Mouse (Mus musculus) G1E-ER4 (cell line): ENCODE measurements around the gene Tial1. TPM values are rescaled to one million over a fixed set of nuclear protein-coding genes. Genes with fewer than 3 reads are reported as not detected.

Experiments used
- GATA1 ChIP-seq: IDR thresholded peaks from one replicate; pipeline ENCODE4 v1.8.0; 2012; ENCODE audit warnings: low read length, inconsistent platforms
- polyA plus RNA-seq: library from polyadenylated mRNA; stranded (reverse); fragments of >175 nt; gene quantifications from 2 replicates; pipeline ENCODE4 v1.2.3, GENCODE M21; 2012

Tial1 gene
- polyA plus RNA-seq: 63.0 and 80.8 TPM in 2 replicates

GRCm38 (mm10) chr7:128461285-128462215, at the start of gene Tial1:
TSS of gene Tial1 (minus strand) at chr7:128461717.
- no peak for TF ChIP-seq GATA1

GRCm38 (mm10) chr7:128504091-128504490, 42.6 kb upstream of the Tial1 start:
- TF ChIP-seq GATA1: no peak

GRCm38 (mm10) chr7:128499801-128500200, 38.3 kb upstream of the Tial1 start:
- no peak for TF ChIP-seq GATA1

DNA sequence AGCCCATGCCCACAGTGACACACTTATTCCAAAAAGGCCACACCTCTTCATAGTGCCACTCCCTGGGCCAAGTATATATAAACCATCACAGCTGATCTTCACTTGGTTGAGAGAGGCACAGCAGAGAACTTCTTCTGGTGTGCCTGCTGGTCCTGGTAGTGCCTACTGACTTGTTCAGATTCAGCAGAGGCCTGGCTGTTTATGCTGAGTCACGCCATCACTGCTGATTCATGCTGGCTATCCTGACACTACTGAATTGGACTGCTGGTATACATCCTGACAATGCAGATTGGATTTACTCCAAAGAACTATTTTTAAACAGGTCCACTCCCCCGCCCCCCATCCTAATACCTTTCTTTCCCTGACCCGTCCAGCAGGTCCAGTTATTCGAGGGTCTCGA, 33.0 kb upstream of the Tial1 start:
- no peak for TF ChIP-seq GATA1

GRCm38 (mm10) chr7:128488986-128489385, 27.5 kb upstream of the Tial1 start:
- no peak for TF ChIP-seq GATA1

DNA sequence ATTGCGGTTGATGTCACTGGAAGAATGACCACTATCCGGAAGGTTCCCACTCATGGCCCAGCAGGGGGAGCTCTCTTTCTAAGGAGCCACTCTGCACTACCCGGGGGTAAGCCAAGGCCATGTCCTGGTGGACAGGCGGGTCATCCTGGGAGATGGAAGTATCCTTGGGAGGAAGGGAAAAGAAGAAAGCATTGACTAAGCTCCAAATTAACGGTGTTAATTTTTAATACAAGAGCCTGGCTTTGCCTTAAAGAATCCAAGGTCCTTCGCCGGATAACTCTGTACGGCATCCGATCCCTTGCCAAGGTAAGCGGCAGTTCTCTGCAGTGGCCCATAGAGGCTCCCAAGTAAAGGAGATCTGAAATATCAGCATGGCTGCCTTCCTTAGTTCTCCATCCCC, 12.8 kb upstream of the Tial1 start:
- TF ChIP-seq GATA1: no peak

DNA sequence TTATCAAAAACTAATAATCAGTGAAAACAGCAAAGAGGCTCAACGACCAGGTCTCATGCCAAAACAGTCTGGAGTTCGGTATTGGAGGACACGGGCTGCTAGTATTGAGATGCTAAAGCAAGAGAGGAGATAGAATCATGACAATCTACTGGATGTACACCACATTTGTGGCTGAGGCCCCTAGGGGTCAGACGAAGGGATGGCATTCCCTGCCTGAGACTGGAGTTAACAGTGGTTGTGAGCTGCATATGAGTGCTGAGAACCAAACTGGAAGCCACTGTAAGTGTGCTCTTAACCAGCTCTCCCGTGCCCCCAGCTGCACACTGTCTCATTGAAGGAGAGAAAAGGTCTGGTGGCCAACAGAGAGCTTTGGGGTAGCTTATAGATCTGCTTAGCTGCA, 889 bp upstream of the Tial1 start:
- TF ChIP-seq GATA1: no peak

GRCm38 (mm10) chr7:128460865-128461228, 670 bp downstream of the Tial1 start:
- no peak for TF ChIP-seq GATA1

GRCm38 (mm10) chr7:128460131-128460864, 1.2 kb downstream of the Tial1 start:
- no peak for TF ChIP-seq GATA1

DNA sequence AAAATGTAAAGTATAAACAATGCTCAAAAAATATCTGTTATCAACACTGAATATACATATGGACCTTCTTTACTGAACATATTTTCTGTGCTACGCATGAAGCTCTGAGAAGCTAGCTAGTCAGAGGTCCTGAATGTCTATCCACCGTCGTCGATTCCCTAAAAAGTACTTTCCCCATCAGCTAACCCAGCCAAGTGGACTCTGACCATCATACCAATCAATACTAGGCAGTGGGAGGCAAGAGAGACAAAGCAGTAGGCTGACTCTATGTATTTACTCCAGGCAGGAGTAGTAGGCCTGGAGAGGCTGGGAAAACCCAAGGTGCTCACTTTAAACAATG, 1.8 kb downstream of the Tial1 start:
- no peak for TF ChIP-seq GATA1

- TF ChIP-seq GATA1: no peak
Observed at GRCm38 (mm10) chr7:128458011-128458410, 3.5 kb downstream of the Tial1 start.

DNA sequence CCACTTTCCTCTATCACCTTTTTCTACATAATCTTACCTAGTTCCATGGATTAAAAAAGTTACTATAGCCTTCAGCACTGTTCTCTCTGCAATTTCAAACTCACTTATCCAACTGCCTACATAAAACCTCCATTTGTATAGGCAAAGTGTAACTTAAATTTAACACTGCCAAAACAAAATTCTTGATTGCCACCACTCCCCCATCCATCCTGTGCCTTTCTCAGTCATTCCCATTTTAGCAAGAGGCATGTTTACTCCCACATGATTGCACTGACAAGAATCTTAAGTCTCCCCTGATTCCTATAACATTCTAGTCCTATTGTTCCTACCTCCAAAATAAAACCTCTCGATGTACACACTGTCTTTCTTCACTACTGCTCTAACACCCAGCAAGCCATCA, 8.8 kb downstream of the Tial1 start:
- no peak for TF ChIP-seq GATA1

DNA sequence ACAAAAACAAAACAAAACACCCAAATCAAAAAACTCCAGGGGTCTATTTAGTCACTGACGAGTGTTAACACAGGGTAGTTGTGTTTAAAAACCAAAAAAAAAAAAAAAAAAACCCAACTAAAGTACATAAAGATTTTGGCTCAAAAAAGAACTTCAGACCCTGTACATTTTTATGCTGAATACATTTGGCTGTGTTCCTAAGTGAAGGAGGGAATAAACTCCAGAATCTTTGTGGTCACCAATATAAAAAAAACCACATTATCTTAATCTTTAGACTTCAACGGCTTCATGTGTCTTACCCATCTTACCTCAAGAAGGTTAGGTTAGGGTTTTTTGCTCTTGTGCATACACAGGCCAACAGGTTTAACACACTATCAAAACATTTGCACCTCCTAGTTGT, 20.9 kb downstream of the Tial1 start:
- no peak for TF ChIP-seq GATA1

DNA sequence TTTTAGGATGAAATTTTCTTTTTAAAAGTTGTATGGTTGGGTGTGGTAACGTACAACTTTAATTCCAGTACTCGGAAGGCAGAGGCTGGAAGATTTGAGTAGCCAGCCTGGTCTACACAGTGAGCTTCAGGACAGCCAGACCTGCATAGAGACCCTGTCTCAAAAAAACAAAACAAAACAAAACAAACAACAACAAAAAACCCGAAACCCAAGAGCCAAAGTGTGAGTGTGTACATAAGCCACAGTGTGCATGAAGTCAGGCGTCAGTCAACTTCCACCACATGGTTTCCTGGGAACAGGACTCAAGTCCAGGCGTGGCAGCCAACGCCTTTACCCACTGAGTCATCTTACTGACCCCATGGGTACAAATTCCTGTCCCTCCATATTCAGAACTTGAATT, 22.3 kb downstream of the Tial1 start:
- TF ChIP-seq GATA1: no peak

DNA sequence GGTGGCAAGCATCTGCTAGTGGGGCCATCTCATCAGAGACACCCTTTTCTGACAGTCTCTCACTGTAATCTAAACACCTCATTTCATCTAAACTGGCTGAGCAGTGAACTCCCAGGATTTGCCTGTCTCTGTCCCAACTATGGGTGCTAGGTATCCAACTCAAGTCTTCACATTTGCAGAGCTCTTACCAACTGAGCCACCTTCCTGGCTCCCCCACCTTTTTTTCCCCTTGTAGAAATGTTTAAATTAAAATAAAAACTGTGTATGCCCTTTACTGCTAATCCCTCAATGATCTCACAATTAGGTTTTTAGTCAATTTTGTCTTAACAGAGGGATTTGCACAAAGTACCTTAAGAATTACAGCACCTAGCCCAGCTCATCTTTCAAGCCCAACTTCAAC, 23.4 kb downstream of the Tial1 start:
- no peak for TF ChIP-seq GATA1

DNA sequence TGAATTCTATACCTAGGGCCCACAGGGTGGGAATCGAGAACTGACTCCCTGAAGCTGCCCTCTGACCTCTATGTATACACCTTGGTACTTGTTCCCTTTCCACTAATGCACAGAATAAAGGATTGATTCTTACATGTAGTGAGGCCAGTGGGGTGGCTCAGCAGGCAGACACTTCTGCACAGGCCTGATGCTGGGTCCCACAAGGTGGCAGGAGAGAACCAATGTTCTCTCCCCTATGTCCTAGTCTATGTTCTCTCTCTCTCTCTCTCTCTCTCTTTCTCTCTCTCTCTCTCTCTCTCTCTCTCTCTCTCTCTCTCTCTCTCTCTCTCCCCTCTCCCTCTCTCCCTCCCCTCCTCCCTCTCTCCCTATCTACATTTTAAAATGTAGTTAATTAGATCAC, 28.3 kb downstream of the Tial1 start:
- TF ChIP-seq GATA1: no peak

DNA sequence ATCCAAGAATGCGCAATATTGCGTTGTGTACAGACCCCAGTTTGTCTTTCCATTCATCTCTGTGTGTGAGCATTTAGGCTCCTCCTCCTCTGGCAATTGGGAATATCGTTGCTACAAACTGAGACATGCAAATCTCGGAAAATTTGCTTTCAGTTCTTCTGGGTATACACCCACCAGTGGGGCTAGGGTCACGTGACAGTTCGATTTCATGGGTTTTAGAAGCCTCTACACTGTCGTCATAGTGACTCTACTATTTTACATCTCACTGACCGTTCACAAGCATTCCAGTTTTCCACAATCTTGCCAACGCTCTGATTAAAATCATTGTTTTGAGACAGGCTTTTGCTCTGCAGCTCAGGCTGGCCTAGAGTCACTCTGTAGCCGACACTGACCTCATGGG, 28.9 kb downstream of the Tial1 start:
- no peak for TF ChIP-seq GATA1
